Mouse (Mus musculus) urinary bladder, postnatal 10 days (tissue): ENCODE results near the gene Manba.
"Not testable (repeated sequence)": the region's sequence is repeated elsewhere in the genome, so short reads cannot be mapped to it uniquely, and the experiment has no call there.

Source experiments
- DNase-seq: peaks from one replicate; pipeline ENCODE4 v3.0.0; 2022; ENCODE audit warnings: low spot score

Gene Manba

DNA sequence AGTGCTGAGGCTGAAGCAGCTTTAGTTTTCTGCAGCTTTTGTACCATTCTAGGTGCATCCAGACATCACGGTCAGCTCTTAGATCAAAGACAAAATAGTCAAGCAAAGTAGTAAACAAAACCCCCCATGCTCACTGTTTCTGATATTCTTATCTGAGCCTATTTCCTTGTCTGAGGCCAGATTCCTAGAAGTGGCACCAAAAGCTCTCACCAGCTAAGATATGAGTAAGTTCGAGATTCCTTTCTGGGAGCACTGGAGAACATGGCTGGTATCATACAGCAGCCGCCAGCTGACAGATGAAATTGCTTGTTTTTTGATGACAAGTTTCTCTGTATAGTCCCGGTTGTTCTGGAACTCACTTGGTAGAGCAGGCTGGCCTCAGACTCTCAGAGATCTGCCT lies 2.4 kb downstream of the Manba start:
- DNase-seq, result no peak

GRCm38 (mm10) chr3:135489865-135490520 lies 4.6 kb downstream of the Manba start:
- no peak for DNase-seq

DNA sequence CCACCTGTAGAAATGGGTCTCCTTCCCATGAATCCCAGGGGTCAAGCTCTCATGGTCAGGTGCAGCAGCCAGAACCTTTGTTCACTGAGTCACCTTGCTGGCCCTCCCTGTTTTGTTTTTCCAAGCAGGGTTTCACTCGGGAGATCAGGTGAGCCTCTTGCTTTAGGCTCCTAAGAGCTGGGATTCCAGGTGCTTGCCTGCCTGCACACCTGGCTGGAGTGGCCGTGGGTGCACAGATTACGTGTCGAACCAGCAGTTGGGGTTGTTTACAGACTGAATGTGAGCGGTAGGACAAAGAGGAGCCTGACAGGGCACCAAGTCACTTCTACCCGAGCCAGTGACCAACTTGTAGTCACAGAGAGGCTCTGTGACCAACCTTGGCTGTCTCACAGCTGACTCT lies 5.7 kb downstream of the Manba start:
- DNase-seq, result no peak

GRCm38 (mm10) chr3:135493320-135493719 lies 7.9 kb downstream of the Manba start:
- not testable (repeated sequence) for DNase-seq

DNA sequence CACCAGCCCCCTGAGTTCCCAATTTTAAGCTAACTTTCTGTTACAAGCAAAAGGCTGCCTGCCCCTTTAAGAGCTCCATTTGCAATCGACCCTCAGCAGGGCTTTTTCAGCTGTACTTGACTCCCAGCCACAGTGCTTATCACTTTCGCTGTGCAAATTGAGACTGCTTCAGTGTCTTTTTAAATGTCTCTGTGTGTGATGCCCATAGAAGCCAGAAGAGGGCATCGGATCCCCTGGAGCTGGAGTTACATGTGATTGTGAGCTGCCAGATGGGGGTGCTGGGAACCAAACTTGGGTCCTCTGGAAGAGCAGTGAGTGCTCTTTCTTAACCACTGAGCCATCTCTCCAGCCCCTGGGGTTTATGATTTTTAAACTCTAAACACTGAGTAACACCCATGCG lies 12.5 kb downstream of the Manba start:
- DNase-seq, result not testable (repeated sequence)

- DNase-seq, result no peak
These were observed 13.5 kb downstream of the Manba start for GRCm38 (mm10) chr3:135498891-135499290.

DNA sequence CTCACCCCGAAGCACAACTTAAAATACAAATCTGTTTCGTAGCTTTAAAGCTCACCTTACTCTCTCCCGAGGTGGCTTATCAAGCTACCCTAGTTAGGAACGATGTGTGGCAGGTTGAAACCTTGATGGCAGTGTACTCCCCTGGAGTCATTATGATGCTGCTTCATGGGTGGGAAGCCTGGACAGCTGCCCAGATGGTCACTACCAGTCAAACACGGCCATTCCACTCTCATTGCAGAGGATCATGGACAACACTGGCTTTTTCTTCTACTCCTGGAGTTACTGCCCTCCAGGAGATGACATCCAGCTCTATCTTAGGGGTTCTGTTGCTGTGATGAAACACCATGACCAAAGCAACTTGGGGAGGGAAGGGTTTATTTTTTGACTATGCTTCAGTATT lies 17.7 kb downstream of the Manba start:
- no peak for DNase-seq

GRCm38 (mm10) chr3:135505369-135505909 lies 20.0 kb downstream of the Manba start:
- no peak for DNase-seq

DNA sequence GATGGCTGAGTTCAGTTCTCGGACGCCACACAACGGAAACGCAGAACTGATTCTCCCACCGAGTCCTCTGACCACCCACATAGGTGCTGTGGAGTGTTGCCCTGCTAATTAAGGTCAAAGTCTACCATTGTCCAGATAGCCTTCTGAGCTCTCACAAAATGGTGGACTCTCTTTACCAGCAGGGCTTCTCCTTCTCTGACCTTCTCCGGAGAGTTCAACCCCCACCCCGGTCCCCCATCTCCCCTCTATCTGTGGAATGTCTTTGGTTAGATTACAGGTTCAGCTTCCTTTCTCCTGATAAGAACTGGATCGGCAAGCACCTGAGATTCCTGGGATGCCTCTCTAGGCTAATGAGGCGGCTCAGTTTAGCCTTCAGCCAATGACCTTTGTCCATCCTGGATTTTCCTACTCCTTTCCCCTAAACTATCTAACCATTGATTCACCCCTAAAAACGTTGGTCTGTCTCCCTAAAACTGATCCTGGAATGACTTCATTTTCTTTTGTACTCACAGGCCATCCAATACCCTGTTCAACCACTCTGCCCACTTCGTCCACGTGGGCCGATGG lies 20.6 kb downstream of the Manba start:
- DNase-seq, result no peak

GRCm38 (mm10) chr3:135507506-135507905 lies 22.1 kb downstream of the Manba start:
- no peak for DNase-seq

GRCm38 (mm10) chr3:135508191-135508590 lies 22.8 kb downstream of the Manba start:
- no peak for DNase-seq

DNA sequence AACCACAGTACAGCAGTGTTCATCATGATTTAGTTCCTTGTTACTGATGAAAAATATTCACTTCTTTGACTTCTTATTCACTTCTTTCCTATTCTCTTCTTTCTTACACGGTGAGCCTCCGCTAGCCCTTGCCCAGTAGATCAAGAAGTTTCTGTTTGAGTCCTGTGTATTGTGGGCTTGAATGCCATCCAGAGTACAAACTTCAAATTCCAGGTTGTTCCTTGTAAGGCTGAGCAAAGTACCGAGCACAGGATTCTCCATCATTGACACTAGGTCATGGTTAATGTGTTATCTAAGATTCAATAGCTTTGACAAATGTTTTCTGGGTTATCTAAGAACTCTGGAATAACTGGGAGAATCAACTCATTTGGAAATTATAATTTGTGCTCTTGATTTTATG lies 25.0 kb downstream of the Manba start:
- no peak for DNase-seq

DNA sequence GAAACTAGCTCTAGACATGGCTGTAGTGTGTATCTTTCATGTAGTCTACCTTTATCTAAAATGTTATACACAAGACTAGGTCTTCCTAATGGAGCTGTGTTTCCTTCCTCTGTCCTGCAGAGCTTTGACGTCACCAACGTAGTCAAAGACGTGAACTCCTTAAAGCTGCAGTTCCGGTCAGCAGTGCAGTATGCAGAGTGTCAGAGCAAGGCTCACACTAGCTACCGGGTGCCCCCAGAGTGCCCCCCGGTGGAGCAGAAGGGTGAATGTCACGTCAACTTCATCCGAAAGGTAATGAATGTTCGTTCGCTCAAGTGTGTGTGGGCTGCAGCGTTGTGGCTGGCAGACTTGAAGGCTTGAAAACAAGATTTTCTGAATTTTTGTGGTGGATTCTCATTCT lies 26.3 kb downstream of the Manba start:
- DNase-seq, result no peak

DNA sequence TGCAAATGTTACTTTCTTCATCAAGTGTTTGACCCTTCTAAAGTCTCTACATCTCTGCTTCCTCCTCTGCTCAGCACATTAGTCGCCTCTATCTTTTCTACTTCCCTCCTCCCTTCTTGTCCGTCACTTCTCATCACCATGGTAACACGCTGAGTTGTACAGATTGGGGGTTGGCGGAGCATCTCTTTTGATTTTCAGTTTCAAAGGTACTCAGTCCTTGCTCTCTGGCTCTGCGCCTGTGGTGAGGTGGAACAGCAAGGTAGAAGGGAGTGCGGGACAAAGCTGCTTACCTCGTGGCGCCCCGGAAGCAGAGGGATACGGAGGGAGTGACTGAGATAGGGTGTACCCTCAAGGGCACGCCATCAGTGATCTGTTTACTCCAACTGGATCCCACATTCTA lies 27.9 kb downstream of the Manba start:
- no peak for DNase-seq

DNA sequence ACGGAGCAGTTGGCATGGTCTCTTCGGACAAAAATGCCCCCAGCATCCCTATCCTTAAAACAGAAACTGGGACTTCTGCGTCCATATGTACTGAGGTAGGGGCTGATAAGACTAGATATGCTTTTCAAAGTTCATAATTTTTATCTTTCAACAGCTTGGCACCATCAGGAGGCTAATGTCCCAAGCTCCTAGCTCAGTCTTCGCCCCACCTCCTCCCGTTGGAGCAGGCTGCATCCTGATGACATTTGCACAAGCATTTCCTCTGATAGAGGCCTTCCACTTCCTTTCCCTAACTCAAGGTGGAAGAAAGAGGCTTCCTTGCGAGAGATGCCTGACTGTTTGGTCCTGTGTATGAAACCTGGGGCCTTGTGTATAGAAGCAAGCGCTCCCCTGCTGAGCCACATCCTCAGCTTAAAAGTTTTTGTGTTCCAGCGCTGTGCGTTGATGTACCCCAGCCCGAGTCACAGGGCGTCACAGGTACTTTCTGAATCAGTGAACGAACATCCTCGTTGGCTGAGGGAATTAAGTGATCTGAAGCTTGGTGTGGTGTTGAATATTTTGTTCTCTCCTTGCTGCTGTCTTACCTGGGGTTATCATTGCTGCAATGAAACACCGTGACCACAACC lies 28.5 kb downstream of the Manba start:
- DNase-seq, result no peak

DNA sequence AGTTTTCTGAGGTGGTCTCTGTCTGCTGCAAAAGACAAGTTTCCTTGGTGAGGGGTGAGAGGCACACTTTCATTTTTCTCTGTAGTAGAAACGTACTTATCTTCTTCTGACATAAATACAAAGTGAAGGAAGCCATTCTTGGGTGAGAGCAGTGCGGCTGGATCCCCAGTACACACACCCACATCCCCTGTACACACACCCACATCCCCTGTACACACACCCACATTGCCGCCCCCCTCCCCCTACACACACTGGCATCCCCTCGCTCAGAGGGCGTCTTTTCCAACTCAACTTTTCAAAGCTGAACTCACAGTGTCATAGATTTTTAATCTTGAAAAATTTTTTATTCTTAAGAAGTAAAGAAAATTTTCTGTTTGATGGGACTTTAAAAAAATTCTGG lies 29.8 kb downstream of the Manba start:
- DNase-seq, result no peak

DNA sequence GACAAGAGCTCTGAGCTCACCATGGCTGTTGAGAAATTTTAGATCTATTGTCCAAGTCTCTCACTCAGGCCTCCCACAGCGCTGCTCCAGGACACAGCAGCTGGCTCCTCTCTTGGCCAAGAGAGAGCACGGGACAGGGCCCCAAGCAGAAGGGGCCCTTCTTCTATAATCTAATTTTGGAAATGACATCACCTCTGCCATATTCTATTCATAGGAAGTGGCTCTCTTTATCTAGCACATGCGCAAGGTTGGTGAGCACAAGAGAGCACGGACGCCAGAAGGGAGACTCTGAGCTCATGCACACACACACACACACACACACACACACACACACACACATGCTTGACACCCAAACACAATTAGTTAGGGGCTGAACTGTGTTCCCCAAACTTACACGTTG lies 31.5 kb downstream of the Manba start:
- no peak for DNase-seq

DNA sequence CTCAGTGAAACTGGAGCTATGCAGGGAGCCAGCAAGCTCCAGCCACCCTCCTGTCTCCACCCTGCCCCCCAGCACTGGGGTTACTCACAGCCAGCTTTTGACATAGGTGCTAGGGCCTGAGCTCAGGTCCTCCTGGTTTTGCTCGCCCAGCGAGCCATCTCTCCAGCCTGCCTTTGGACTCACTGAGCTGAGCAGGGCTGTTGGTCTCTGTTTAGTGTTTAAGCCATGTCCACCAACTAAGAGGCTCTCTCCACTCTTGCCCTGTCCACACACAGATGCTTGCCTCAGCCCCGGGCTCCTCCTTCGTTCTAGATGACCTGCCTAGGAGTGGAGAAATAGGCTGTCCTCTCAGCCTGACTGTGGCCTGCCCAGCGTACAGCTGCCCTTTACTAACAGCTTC lies 33.5 kb downstream of the Manba start:
- no peak for DNase-seq

DNA sequence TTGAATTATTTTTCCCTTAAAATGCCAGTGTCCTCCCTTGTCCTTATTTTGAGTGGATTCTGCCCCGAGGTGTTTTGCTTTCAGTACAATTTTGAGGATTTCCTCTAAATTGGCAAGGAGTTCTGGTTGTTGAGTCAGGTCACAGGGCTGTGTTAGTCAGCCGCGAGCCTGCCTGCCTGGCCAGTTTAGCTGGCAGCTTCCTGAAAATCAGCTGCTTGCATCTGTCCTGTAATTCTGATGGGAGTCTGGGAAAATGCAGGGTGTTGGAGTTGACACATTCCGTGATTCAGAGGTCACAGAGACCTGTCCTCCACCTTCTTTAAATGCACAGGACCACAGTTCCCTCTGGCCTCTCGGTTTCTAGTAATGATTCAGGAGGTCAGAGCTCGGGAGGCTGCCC lies 34.2 kb downstream of the Manba start:
- DNase-seq, result no peak

- no peak for DNase-seq
These were observed 36.6 kb downstream of the Manba start for GRCm38 (mm10) chr3:135521963-135522362.

DNA sequence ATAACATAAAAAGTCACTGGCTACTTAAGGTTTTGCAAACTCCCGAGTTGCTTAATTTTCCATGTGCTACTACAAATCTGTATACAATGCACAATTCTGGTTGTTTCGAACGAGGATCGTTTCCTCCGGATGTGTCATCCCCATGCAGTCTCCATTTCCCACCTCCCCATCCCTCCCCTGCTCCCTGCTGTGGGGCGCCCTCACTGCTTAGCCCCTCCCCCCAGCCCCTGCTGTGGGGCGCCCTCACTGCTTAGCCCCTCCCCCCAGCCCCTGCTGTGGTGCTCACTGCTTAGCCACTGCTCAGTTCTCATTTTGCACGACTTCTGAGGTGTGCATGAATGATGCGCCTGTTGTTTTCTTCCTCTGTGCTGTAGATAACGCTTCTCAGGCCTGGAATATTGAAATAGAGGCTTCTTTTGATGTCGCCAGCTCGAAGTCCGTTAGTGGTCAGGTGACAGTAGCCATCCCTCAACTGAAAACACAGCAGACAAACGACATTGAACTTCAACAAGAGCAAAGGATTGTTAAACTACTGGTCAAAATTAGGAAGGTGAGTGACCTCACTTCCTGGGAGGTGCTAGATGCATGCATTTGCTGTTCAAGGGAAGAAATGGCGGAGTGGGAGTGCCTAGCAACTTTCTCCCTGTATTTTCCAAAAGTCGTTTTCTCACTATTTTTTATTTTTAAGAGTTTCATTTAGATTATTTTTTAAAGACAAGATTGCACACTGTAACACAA lies 37.4 kb downstream of the Manba start:
- no peak for DNase-seq

- DNase-seq, result not testable (repeated sequence)
These were observed 39.5 kb downstream of the Manba start for GRCm38 (mm10) chr3:135524900-135525299.

DNA sequence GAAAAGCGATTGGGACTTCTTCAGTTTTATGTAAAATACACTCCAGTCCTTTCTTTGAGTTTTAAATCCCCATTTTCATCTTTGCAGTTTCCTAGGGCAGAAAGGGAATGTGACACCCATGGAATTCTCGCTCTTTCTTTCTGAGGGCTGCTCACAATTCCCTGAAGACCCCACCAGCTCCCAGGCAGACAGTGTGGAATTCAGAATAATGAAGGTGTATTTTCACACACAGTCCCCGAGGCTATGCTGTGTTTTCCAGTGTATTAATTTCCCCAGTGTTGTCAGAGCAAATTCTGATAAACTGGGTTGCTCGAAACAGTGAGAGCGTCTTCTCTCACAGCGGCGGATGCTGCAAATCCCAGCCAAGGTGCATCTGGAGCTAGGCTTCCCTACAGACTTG lies 44.3 kb downstream of the Manba start:
- no peak for DNase-seq
